Mouse (Mus musculus) spleen, adult 2 months (tissue): ENCODE results near the gene Ryr1. TPM values are rescaled to one million over a fixed set of nuclear protein-coding genes. Genes with fewer than 3 reads are reported as not detected.
"Not testable (repeated sequence)": the region's sequence is repeated elsewhere in the genome, so short reads cannot be mapped to it uniquely, and the experiment has no call there.

ENCODE experiments used
- DNase-seq, 2 experiments: peaks; one replicate each; pipeline versions ENCODE4 v3.0.0 to v3.0.0-alpha.2; 2012 to 2021; ENCODE audit warnings: low spot score in 2 of 2, low read depth in 1 of 2
- H3K27ac ChIP-seq: fragments of 200-500 bp; 2 replicates; pipeline ENCODE4 v1.5.1; 2012; ENCODE audit warnings: low read length, inconsistent platforms; ENCODE audit not compliant: insufficient read depth
- H3K27me3 ChIP-seq: fragments of 200-500 bp; 2 replicates; pipeline ENCODE4 v1.6.1; 2012; ENCODE audit warnings: mild to moderate bottlenecking, moderate library complexity, low read length, inconsistent platforms; ENCODE audit not compliant: control insufficient read depth, insufficient read depth
- H3K36me3 ChIP-seq: fragments of 200-500 bp; 2 replicates; pipeline ENCODE4 v1.6.1; 2012; ENCODE audit warnings: mild to moderate bottlenecking, low read length, inconsistent platforms; ENCODE audit not compliant: control insufficient read depth, insufficient read depth
- H3K4me1 ChIP-seq: fragments of 200-500 bp; 2 replicates; pipeline ENCODE4 v1.6.1; 2011; ENCODE audit warnings: inconsistent platforms; ENCODE audit not compliant: control insufficient read depth, insufficient read depth, insufficient read length
- H3K4me3 ChIP-seq: fragments of 200-500 bp; 2 replicates; pipeline ENCODE4 v1.5.1; 2011; ENCODE audit warnings: mild to moderate bottlenecking, inconsistent platforms; ENCODE audit not compliant: insufficient read depth, insufficient read length; ENCODE audit errors: extremely low read depth
- CTCF ChIP-seq: fragments of 200-500 bp; IDR thresholded peaks from 2 replicates; pipeline ENCODE4 v1.5.1; 2011; ENCODE audit warnings: mild to moderate bottlenecking, inconsistent platforms; ENCODE audit not compliant: insufficient read depth, insufficient read length, insufficient replicate concordance; ENCODE audit errors: extremely low read depth
- POLR2A ChIP-seq: fragments of 200-500 bp; IDR thresholded peaks from 2 replicates; pipeline ENCODE4 v1.6.1; 2011; ENCODE audit warnings: low read depth, low read length, inconsistent platforms
- WGBS: fragments of 180-500 bp; shearing (Covaris S2); methylation state at CpG from one replicate; pipeline ENCODE4 v1.1.7; 2018; 5-methylcytosine and 5-hydroxymethylcytosine counted together
- polyA plus RNA-seq: library from polyadenylated mRNA; depleted of rRNA; stranded (reverse); fragments of >200 nt; gene quantifications from 2 replicates; pipeline ENCODE4 v1.2.3, GENCODE M21; 2012

Ryr1 gene
- polyA plus RNA-seq, 1 experiment, result 0.27 TPM

DNA sequence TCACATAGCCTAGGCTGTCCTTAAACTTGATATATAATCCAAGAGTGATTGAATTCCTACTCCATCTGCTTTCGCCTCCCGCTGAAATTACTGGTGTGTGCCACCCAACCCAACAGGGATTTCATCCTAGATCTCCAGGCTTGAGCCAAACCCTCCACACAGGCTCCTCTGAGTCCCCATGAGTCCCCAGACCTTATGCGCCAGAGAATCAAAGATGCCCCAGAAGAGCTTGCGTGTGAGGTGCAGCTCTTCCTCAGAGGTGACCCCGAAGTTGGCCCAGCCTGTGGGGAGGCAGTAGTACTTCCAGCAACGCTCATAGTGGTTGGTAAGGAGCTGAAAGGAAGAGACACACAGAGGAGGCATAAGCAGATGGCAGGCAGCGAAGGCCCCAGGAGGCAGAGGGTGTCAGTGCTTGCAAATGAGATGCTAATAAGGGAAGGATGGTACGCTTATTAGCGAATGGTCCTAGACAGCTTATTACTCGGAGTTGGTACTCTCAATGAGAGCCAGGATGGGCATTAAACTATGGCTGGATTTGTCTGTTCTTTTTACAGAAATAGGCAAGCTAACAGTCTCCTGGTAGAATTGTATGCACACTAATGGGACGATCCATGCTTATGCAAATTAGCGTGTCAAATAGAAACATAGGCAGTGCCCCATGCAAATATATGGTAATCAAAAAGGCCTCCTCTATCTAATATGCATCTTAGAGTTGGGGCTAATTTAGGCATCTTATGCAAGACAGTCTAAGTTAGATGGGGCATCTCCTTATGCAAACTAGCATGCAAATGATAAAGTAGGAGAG is 54.4 kb downstream of the Ryr1 start:
- TF ChIP-seq CTCF, result no peak
- TF ChIP-seq POLR2A, result no peak
- H3K4me3 ChIP-seq, result no peak overlapping the region
- H3K4me1 ChIP-seq, result no peaks in the 10 kb centered on the region; the same call in 1 of the 2 replicates
- H3K27me3 ChIP-seq, result 0 out of 2 replicates have a peak, but pooled peaks cover 1% of the 10 kb centered on the region
- WGBS, result 82% methylated on average over 12 of the region's 12 CpGs
- H3K27ac ChIP-seq, result no peak overlapping the region
- DNase-seq, result no peak
- H3K36me3 ChIP-seq, result no peaks in the 10 kb centered on the region

DNA sequence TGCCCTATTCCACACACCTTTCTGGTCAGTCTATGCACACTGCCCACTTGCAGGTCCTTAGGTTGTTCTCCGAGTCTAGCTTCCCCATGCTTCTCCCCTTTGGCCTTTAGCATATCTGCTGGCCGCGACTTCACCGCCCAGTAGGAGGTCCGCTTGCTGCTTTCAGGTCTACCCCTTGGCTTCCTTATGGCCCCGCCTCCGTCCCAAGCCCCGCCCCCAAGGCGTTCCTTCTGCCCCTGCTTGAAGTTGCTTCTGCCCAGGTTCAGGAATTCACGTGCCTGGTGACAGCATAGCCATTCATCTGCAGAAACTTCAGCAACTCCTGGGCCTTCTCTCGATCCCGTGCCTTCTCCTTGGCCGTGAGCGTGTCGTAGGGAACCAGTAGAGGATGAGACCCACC is 57.2 kb downstream of the Ryr1 start:
- H3K4me3 ChIP-seq, result no peak overlapping the region
- no peaks in the 10 kb centered on the region; the same call in 1 of the 2 replicates for H3K4me1 ChIP-seq
- 29% methylated on average over 15 of the region's 15 CpGs for WGBS
- H3K36me3 ChIP-seq, result no peaks in the 10 kb centered on the region
- DNase-seq, result no peak
- no peak overlapping the region for H3K27ac ChIP-seq
- no peak for TF ChIP-seq POLR2A
- TF ChIP-seq CTCF, result no peak
- 0 out of 2 replicates have a peak, but pooled peaks cover 1% of the 10 kb centered on the region for H3K27me3 ChIP-seq

GRCm38 (mm10) chr7:29063476-29063875 is 61.5 kb downstream of the Ryr1 start:
- 90% methylated on average over 7 of the region's 7 CpGs for WGBS
- H3K27me3 ChIP-seq, H3K4me3 ChIP-seq, H3K27ac ChIP-seq, H3K4me1 ChIP-seq, DNase-seq, H3K36me3 ChIP-seq: not testable (repeated sequence)

DNA sequence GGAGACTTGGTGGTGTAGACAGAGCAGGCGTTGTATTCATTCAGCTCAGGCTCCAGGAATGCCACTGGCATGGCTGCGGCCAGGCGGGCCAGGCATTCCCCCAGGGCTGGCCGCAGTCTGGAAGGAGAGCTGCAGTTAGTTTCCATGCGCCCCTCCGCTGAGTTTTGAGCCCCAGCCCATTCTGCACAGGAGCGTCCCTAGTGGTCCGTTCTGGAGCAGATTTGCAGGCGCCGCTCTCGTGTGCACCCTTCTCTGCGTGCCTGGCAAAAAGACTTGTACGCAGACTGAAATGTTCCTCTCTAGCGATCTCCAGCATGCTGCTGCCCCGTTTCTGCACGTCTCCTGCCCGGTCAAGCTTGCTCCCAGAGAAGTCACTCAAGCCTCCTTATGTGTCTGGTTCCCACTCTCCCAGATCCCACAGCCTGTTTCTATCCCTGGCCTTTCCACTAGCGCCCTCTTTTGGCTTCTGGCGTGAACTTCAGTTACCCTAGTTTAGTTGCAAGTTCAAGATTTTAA is 63.4 kb downstream of the Ryr1 start:
- WGBS, result 34% methylated on average over 19 of the region's 19 CpGs
- Histone ChIP-seq H3K36me3 (no peaks in the 10 kb centered on the region), H3K4me1 (no peaks in the 10 kb centered on the region), H3K4me3 (no peak overlapping the region), H3K27me3 (no peaks in the 10 kb centered on the region), H3K27ac (no peak overlapping the region)
- DNase-seq, result no peak
- TF ChIP-seq CTCF (no peak), POLR2A (no peak)

DNA sequence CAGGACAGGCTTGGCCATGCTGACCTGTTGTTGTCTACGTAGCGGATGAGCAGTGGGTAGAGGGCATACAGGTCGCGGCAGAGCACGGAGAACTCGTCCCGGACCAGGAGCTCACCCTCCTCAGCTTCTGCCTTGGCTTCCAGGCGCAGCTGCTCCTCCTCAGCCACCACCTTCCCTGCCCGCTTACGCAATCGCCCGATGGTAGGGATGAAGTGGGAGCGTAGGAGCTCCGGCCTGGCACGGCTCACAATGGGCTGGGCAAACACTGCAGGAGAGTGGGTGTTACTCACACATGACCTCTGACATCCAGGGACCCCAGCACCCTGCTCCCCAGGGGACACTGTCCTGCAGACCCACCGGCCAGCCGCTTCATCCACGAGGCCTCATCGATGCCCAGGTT is 65.5 kb downstream of the Ryr1 start:
- H3K4me3 ChIP-seq, result no peak overlapping the region
- H3K27me3 ChIP-seq, result peaks cover 2% of the 10 kb centered on the region; the same call in 1 of the 2 replicates
- no peak for DNase-seq
- WGBS, result 91% methylated on average over 19 of the region's 19 CpGs
- H3K36me3 ChIP-seq, result no peaks in the 10 kb centered on the region
- no peak for TF ChIP-seq POLR2A
- no peak for TF ChIP-seq CTCF
- H3K4me1 ChIP-seq, result no peaks in the 10 kb centered on the region
- no peak overlapping the region for H3K27ac ChIP-seq

DNA sequence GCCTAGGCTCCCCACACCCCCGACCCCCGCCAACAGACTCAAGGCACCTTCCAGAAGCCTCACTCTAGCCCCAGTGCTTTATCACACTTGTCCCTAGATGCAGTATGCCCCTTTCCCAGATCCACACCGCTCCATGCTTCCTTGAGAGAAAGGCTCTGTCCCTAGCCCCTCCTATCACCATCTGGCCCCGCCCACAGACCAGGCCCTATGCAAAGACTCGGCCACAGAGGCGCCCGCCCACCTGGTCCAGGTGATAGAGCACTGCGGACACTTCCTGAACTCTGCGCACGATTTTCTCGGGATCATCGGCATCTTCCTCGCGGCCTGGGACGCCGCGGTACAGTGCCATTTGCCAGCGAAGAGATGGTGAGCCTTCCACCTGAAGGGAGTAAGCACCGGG is 72.2 kb downstream of the Ryr1 start:
- H3K4me3 ChIP-seq, result no peak overlapping the region
- WGBS, result 11% methylated on average over 19 of the region's 19 CpGs
- no peaks in the 10 kb centered on the region for H3K4me1 ChIP-seq
- no peak for TF ChIP-seq POLR2A
- TF ChIP-seq CTCF, result no peak
- no peak overlapping the region for H3K27ac ChIP-seq
- peaks cover 8% of the 10 kb centered on the region for H3K27me3 ChIP-seq
- DNase-seq, result no peak
- H3K36me3 ChIP-seq, result no peaks in the 10 kb centered on the region

DNA sequence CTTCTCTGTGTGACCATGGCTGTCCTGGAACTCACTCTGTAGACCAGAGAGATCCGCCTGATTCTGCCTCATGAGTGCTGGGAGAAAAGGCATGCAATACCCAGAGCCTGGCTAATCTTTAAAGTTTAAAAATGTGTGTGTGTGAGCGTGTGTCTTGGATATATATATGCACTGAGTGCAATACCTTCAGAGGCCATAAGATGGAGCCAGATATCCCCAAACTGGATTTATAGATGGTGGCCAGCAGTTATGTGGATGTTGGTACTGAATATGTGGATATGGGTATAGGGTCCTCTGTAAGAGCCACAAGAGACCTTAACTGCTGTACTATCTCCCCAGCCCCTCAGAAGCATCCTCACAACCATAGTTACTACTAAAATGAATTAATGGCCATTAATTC is 74.2 kb downstream of the Ryr1 start:
- Histone ChIP-seq H3K4me1 (no peaks in the 10 kb centered on the region), H3K4me3 (no peak overlapping the region), H3K36me3 (no peaks in the 10 kb centered on the region), H3K27ac (no peak overlapping the region), H3K27me3 (peaks cover 8% of the 10 kb centered on the region)
- TF ChIP-seq CTCF, result peak; percentile 6; the same call in 1 of the 2 replicates
- TF ChIP-seq POLR2A, result no peak
- 56% methylated on average over 2 of the region's 2 CpGs for WGBS
- DNase-seq, result no peak
